Mouse (Mus musculus) liver, embryonic 12.5 days (tissue): ENCODE data around the gene Nphs1. TPM values are rescaled to one million over a fixed set of nuclear protein-coding genes. Genes with fewer than 3 reads are reported as not detected.

ENCODE experiments used
- ATAC-seq: fragments of 200-750 bp; cut with Nextera tagmentation; 2 replicates; pipeline ENCODE4 v1.8.0; 2017; ENCODE audit warnings: moderate number of reproducible peaks, mild to moderate bottlenecking, moderate library complexity
- H3K27ac ChIP-seq: fragments of 300-500 bp; sonication (generic); 2 replicates; pipeline ENCODE4 v1.5.1; 2016; ENCODE audit warnings: mild to moderate bottlenecking
- H3K27me3 ChIP-seq: fragments of 300-500 bp; sonication (generic); replicated peaks from 2 replicates; pipeline ENCODE4 v1.6.1; 2016; ENCODE audit warnings: mild to moderate bottlenecking, moderate library complexity
- H3K36me3 ChIP-seq: fragments of 300-500 bp; sonication (generic); 2 replicates; pipeline ENCODE4 v1.6.1; 2016; ENCODE audit warnings: mild to moderate bottlenecking, moderate library complexity
- H3K4me1 ChIP-seq: fragments of 300-500 bp; sonication (generic); 2 replicates; pipeline ENCODE4 v1.6.1; 2016
- H3K4me2 ChIP-seq: fragments of 300-500 bp; sonication (generic); 2 replicates; pipeline ENCODE4 v1.6.1; 2016; ENCODE audit warnings: mild to moderate bottlenecking, moderate library complexity
- H3K4me3 ChIP-seq: fragments of 300-500 bp; sonication (generic); 2 replicates; pipeline ENCODE4 v1.5.1; 2016; ENCODE audit warnings: mild to moderate bottlenecking, moderate library complexity
- H3K9ac ChIP-seq: fragments of 300-500 bp; sonication (generic); 2 replicates; pipeline ENCODE4 v1.6.1; 2016; ENCODE audit warnings: mild to moderate bottlenecking, moderate library complexity
- H3K9me3 ChIP-seq: fragments of 300-500 bp; sonication (generic); replicated peaks from 2 replicates; pipeline ENCODE4 v1.6.1; 2016; ENCODE audit warnings: mild to moderate bottlenecking, moderate library complexity
- WGBS: fragments of 180-500 bp; shearing (Covaris S2); methylation state at CpG from one replicate; pipeline ENCODE4 v1.1.7; 2016; ENCODE audit not compliant: insufficient replicate concordance; 5-methylcytosine and 5-hydroxymethylcytosine counted together
- polyA plus RNA-seq: library from polyadenylated mRNA; unstranded; fragments of >200 nt; fragmentation: Nextera tagmentation; extraction: Ambion mirVana; gene quantifications from 2 replicates; pipeline ENCODE4 v1.2.1, GENCODE M21; 2016

Gene Nphs1
- polyA plus RNA-seq, 1 experiment from 2014 or later = 0.18 TPM

DNA sequence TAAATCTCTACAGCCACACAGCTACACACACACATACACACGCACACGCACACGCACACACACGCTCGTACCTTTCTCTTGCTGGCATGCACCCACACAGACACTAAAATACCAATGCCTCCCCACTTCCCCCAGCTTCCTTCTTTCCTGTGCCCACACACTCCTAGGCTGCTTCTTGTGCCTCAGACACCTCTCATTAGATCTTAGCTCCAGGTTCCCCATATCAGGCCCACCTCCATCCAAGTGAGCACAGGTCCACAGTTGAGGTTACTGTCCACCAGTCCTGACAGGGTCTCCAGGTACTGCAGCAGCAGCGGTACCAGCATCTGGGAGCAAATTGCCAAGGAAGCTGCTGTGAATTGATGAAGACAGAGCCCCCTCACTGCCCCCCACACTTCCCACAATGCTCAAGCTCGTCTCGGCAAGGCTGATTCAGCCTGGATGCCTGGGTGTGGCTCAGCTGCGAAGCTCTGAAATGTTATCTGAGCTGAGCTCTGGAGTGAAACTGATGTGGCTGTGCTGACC, 73.2 kb downstream of the Nphs1 start:
- peaks cover 44% of the 10 kb centered on the region for H3K4me1 ChIP-seq
- H3K9ac ChIP-seq = no peak overlapping the region
- H3K36me3 ChIP-seq = peaks cover 65% of the 10 kb centered on the region
- no peak overlapping the region for H3K4me2 ChIP-seq
- no peaks in the 10 kb centered on the region for H3K27me3 ChIP-seq
- no peaks in the 10 kb centered on the region for H3K9me3 ChIP-seq
- 73% methylated on average over 9 of the region's 9 CpGs for WGBS
- no peak overlapping the region for H3K4me3 ChIP-seq
- no peak overlapping the region for H3K27ac ChIP-seq
- ATAC-seq = no peak

- H3K9ac ChIP-seq = no peak overlapping the region
Measured at GRCm38 (mm10) chr7:30532931-30533330, 74.8 kb downstream of the Nphs1 start.

GRCm38 (mm10) chr7:30533941-30534632, 76.0 kb downstream of the Nphs1 start:
- Histone ChIP-seq H3K4me2 (peak overlapping the region; percentile 99), H3K4me1 (peaks cover 43% of the 10 kb centered on the region), H3K9ac (peak overlapping the region; percentile 83), H3K36me3 (peaks cover 40% of the 10 kb centered on the region), H3K4me3 (peak overlapping the region; percentile 77), H3K27me3 (no peaks in the 10 kb centered on the region), H3K9me3 (no peaks in the 10 kb centered on the region), H3K27ac (peak overlapping the region; percentile 83)
- 12% methylated on average over 25 of the region's 26 CpGs for WGBS
- peak; percentile 1; the same call in 1 of the 2 replicates for ATAC-seq

More at GRCm38 (mm10) chr7:30532931-30533330, 74.8 kb downstream of the Nphs1 start:
- no peak overlapping the region for H3K4me3 ChIP-seq
- no peaks in the 10 kb centered on the region for H3K27me3 ChIP-seq
- ATAC-seq = no peak
- WGBS = 61% methylated on average over 8 of the region's 8 CpGs
- no peaks in the 10 kb centered on the region for H3K9me3 ChIP-seq
- H3K36me3 ChIP-seq = peaks cover 49% of the 10 kb centered on the region
- peak overlapping the region; percentile 19; the same call in 1 of the 2 replicates for H3K4me2 ChIP-seq
- H3K27ac ChIP-seq = no peak overlapping the region
- peaks cover 43% of the 10 kb centered on the region for H3K4me1 ChIP-seq

GRCm38 (mm10) chr7:30534633-30535577, 76.8 kb downstream of the Nphs1 start, which contains the start of gene Arhgap33:
Gene Arhgap33 (minus strand): TSS chr7:30535060.
- peak within 1 kb of the TSS; percentile 83 for H3K27ac ChIP-seq
- H3K36me3 ChIP-seq = peaks cover 40% of the 10 kb centered on the region
- peak within 1 kb of the TSS; percentile 99 for H3K4me2 ChIP-seq
- no peaks in the 10 kb centered on the region for H3K27me3 ChIP-seq
- H3K4me3 ChIP-seq = peak within 1 kb of the TSS; percentile 77
- peak within 1 kb of the TSS; percentile 83 for H3K9ac ChIP-seq
- H3K4me1 ChIP-seq = peaks cover 43% of the 10 kb centered on the region
- no peaks in the 10 kb centered on the region for H3K9me3 ChIP-seq
- WGBS = 4% methylated on average over 82 of the region's 84 CpGs
- ATAC-seq = peak; percentile 93

Other genes starting within 250 kb of the Nphs1 start
- gene Polr2i, start 226.4 kb upstream of the Nphs1 start, polyA plus RNA-seq = 73.4 and 79.5 TPM in 2 replicates
- gene Tbcb, start 226.0 kb upstream of the Nphs1 start, polyA plus RNA-seq = 75.0 and 77.3 TPM in 2 replicates
- gene Ovol3, start 222.6 kb upstream of the Nphs1 start, polyA plus RNA-seq = not detected in 2 replicates
- gene Thap8, start 178.2 kb upstream of the Nphs1 start, polyA plus RNA-seq = 0.28 TPM in 1 of 2 replicates, not detected in the other
- 11.5 and 11.9 TPM in 2 replicates for gene Wdr62, start 177.9 kb upstream of the Nphs1 start, polyA plus RNA-seq
- gene Clip3, start 166.6 kb upstream of the Nphs1 start, polyA plus RNA-seq = 3.2 and 4.8 TPM in 2 replicates
- 24.2 and 24.5 TPM in 2 replicates for gene Alkbh6, start 149.6 kb upstream of the Nphs1 start, polyA plus RNA-seq
- gene Syne4, start 143.5 kb upstream of the Nphs1 start, polyA plus RNA-seq = 11.7 and 12.1 TPM in 2 replicates
- 2.3 and 2.9 TPM in 2 replicates for gene E130208F15Rik, start 136.6 kb upstream of the Nphs1 start, polyA plus RNA-seq
- gene Sdhaf1, start 134.4 kb upstream of the Nphs1 start, polyA plus RNA-seq = 8.1 and 8.2 TPM in 2 replicates
- gene Lrfn3, start 95.5 kb upstream of the Nphs1 start, polyA plus RNA-seq = 1.9 and 2.1 TPM in 2 replicates
- gene Tyrobp, start 44.6 kb upstream of the Nphs1 start, polyA plus RNA-seq = 51.1 and 52.7 TPM in 2 replicates
- gene Hcst, start 38.5 kb upstream of the Nphs1 start, polyA plus RNA-seq = 3.0 and 4.1 TPM in 2 replicates
- 1.5 and 2.1 TPM in 2 replicates for gene Nfkbid, start 36.6 kb upstream of the Nphs1 start, polyA plus RNA-seq
- 7.5 and 8.2 TPM in 2 replicates for gene Aplp1, start 12.8 kb upstream of the Nphs1 start, polyA plus RNA-seq
- gene Kirrel2, start 625 bp upstream of the Nphs1 start, polyA plus RNA-seq = 0.05 and 0.17 TPM in 2 replicates
- 21.1 and 22.3 TPM in 2 replicates for gene Prodh2, start 35.3 kb downstream of the Nphs1 start, polyA plus RNA-seq
- gene Arhgap33, start 76.7 kb downstream of the Nphs1 start, polyA plus RNA-seq = 4.0 and 4.8 TPM in 2 replicates
- gene Hspb6, start 93.9 kb downstream of the Nphs1 start, polyA plus RNA-seq = 5.0 and 5.4 TPM in 2 replicates
- 5.3 and 5.6 TPM in 2 replicates for gene Proser3, start 94.0 kb downstream of the Nphs1 start, polyA plus RNA-seq
- 30.3 and 31.4 TPM in 2 replicates for gene Lin37, start 101.5 kb downstream of the Nphs1 start, polyA plus RNA-seq
- 51.9 and 55.1 TPM in 2 replicates for gene U2af1l4, start 105.0 kb downstream of the Nphs1 start, polyA plus RNA-seq
- gene Gm49396, start 105.0 kb downstream of the Nphs1 start, polyA plus RNA-seq = 5.8 and 6.7 TPM in 2 replicates
- 83.3 and 87.9 TPM in 2 replicates for gene Psenen, start 105.3 kb downstream of the Nphs1 start, polyA plus RNA-seq
- 3.0 and 3.9 TPM in 2 replicates for gene Igflr1, start 107.1 kb downstream of the Nphs1 start, polyA plus RNA-seq
- 4.5 and 4.9 TPM in 2 replicates for gene Kmt2b, start 130.4 kb downstream of the Nphs1 start, polyA plus RNA-seq
- gene Zbtb32, start 140.6 kb downstream of the Nphs1 start, polyA plus RNA-seq = 0.17 and 0.20 TPM in 2 replicates
- 0.25 and 0.33 TPM in 2 replicates for gene Upk1a, start 154.5 kb downstream of the Nphs1 start, polyA plus RNA-seq
- 691 and 732 TPM in 2 replicates for gene Cox6b1, start 167.8 kb downstream of the Nphs1 start, polyA plus RNA-seq
- gene Etv2, start 177.5 kb downstream of the Nphs1 start, polyA plus RNA-seq = 0.12 and 0.19 TPM in 2 replicates
- gene Rbm42, start 192.0 kb downstream of the Nphs1 start, polyA plus RNA-seq = 83.1 and 83.5 TPM in 2 replicates
- gene Haus5, start 206.7 kb downstream of the Nphs1 start, polyA plus RNA-seq = 47.8 and 50.4 TPM in 2 replicates
- not detected in 2 replicates for gene Pmis2, start 213.3 kb downstream of the Nphs1 start, polyA plus RNA-seq
- 0.65 and 1.0 TPM in 2 replicates for gene 2200002J24Rik, start 240.6 kb downstream of the Nphs1 start, polyA plus RNA-seq